Mouse (Mus musculus): ENCODE results near the gene Ccnc. TPM values are rescaled to one million over a fixed set of nuclear protein-coding genes. Genes with fewer than 3 reads are reported as not detected.

The Ccnc gene
- polyA plus RNA-seq, 1 experiment: 8.5 TPM

- TF ChIP-seq MYOD1 (IDR thresholded peaks at IDR 0.05; ENCODE audit: control insufficient read depth in 1 of 3, insufficient read length in 2 of 3, low read depth in 2 of 3): no peak
- no peaks in the 10 kb centered on the region for H3K79me2 ChIP-seq (ENCODE audit: control insufficient read depth, insufficient read depth)
- peaks cover 4% of the 10 kb centered on the region for H3K36me3 ChIP-seq (ENCODE audit: control insufficient read depth, insufficient read depth)
- no peak overlapping the region for H3K4me3 ChIP-seq
- no peak overlapping the region for H3ac ChIP-seq (ENCODE audit: control insufficient read depth, insufficient read length)
- H3K27me3 ChIP-seq (ENCODE audit: control insufficient read depth, insufficient read depth, insufficient read length): no peaks in the 10 kb centered on the region
- H3K4me2 ChIP-seq (ENCODE audit: low read depth): no peak overlapping the region
Measured at GRCm38 (mm10) chr4:21761416-21762160, 34.1 kb downstream of the Ccnc start.

DNA sequence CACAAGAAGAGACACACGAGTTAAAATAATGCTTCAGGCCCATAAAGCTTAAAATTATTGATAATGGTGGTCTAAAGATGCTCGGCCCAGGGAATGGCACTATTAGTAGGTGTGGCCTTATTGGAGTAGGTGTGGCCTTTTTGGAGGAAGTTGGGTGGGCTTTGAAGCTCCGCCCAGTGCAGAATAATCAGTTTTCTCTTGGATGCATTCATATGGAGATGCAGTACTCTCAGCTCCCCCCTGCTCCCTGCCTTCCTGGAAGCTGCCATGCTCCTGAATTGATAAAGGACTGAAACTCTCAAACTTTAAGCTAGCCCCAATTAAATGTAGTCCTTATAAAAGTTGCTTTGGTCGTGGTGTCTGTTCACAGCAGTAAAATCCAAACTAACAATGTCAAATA, 36.3 kb downstream of the Ccnc start:
- H3ac ChIP-seq (ENCODE audit: control insufficient read depth, insufficient read length): no peak overlapping the region
- no peak overlapping the region for H3K4me3 ChIP-seq
- no peak for TF ChIP-seq SRF (IDR thresholded peaks at IDR 0.05; ENCODE audit: control insufficient read depth, insufficient read length, low read depth)
- TF ChIP-seq MAX (IDR thresholded peaks at IDR 0.05; ENCODE audit: low read depth): no peak
- TF ChIP-seq MYOD1 (IDR thresholded peaks at IDR 0.05; ENCODE audit: control insufficient read depth in 1 of 3, insufficient read length in 2 of 3, low read depth in 2 of 3): no peak
- TF ChIP-seq E2F4 (IDR thresholded peaks at IDR 0.05; ENCODE audit: insufficient read depth): no peak
- no peak for TF ChIP-seq TCF3 (IDR thresholded peaks at IDR 0.05; ENCODE audit: insufficient read length, low read depth)
- no peaks in the 10 kb centered on the region for H3K27me3 ChIP-seq (ENCODE audit: control insufficient read depth, insufficient read depth, insufficient read length)
- H3K4me2 ChIP-seq (ENCODE audit: low read depth): no peak overlapping the region
- H3K36me3 ChIP-seq (ENCODE audit: control insufficient read depth, insufficient read depth): peaks cover 4% of the 10 kb centered on the region
- no peaks in the 10 kb centered on the region for H3K79me2 ChIP-seq (ENCODE audit: control insufficient read depth, insufficient read depth)

- Histone ChIP-seq H3K27me3 (ENCODE audit: control insufficient read depth, insufficient read depth, insufficient read length) (no peaks in the 10 kb centered on the region), H3K4me2 (ENCODE audit: low read depth) (peak overlapping the region; percentile 78), H3ac (ENCODE audit: control insufficient read depth, insufficient read length) (no peak overlapping the region), H3K79me2 (ENCODE audit: control insufficient read depth, insufficient read depth) (no peaks in the 10 kb centered on the region), H3K4me3 (peak overlapping the region; percentile 57), H3K36me3 (ENCODE audit: control insufficient read depth, insufficient read depth) (no peaks in the 10 kb centered on the region)
- TF ChIP-seq POLR2AphosphoS2 (IDR thresholded peaks at IDR 0.05; ENCODE audit: insufficient read length, low read depth): no peak
- TF ChIP-seq SRF (IDR thresholded peaks at IDR 0.05; ENCODE audit: control insufficient read depth, insufficient read length, low read depth): no peak
- TF ChIP-seq REST (IDR thresholded peaks at IDR 0.05; ENCODE audit: insufficient read depth, insufficient read length): no peak
- TF ChIP-seq POLR2A (IDR thresholded peaks at IDR 0.05; ENCODE audit: insufficient read length, low read depth): no peak
- TF ChIP-seq E2F4 (IDR thresholded peaks at IDR 0.05; ENCODE audit: insufficient read depth): no peak
- TF ChIP-seq TCF12 (IDR thresholded peaks at IDR 0.05; ENCODE audit: insufficient read depth, poor library complexity, severe bottlenecking): no peak
- no peak for TF ChIP-seq USF1 (IDR thresholded peaks at IDR 0.05; ENCODE audit: low read depth)
- TF ChIP-seq MAX (IDR thresholded peaks at IDR 0.05; ENCODE audit: low read depth): no peak
- no peak for TF ChIP-seq MYOG (IDR thresholded peaks at IDR 0.05; ENCODE audit: control insufficient read depth in 1 of 3, insufficient read depth in 1 of 3, insufficient read length in 2 of 3, low read depth in 2 of 3)
- no peak for TF ChIP-seq MYOD1 (IDR thresholded peaks at IDR 0.05; ENCODE audit: control insufficient read depth in 1 of 3, insufficient read length in 2 of 3, low read depth in 2 of 3)
- no peak for TF ChIP-seq CEBPB (IDR thresholded peaks at IDR 0.05; ENCODE audit: insufficient read depth, poor library complexity, severe bottlenecking)
- no peak for TF ChIP-seq TCF3 (IDR thresholded peaks at IDR 0.05; ENCODE audit: insufficient read length, low read depth)
Measured at GRCm38 (mm10) chr4:21766171-21766862, 38.8 kb downstream of the Ccnc start.

DNA sequence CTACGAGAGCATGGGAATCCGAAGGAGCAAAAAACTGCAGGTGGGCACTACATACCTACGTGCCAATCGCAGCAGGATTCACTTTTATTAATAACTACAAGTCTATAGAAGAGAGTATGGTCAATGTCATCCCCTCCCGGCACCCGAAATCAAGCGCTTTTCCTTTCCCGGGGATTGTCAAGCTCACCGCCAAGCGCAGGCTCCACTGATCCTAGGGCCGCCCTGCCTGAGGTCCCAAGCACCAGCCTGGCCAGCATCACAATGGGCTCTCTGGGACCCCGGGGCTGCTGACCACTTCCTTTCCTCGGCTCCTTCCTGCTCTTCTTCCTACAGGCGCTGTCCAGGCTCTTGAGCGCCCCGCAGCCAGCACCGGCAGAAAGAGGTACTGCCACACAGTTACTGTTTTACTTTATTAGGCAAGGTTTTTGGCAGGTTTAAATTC, 39.4 kb downstream of the Ccnc start, which contains the start of the genes Usp45 and Tstd3:
Usp45 (plus strand) TSS at position 294 of the 442 bp plus-strand sequence.
Tstd3 (minus strand) TSS at position 350 of the 442 bp plus-strand sequence.
- Histone ChIP-seq H3K4me3 (peak within 1 kb of the TSS; percentile 57), H3K36me3 (ENCODE audit: control insufficient read depth, insufficient read depth) (no peaks in the 10 kb centered on the region), H3K79me2 (ENCODE audit: control insufficient read depth, insufficient read depth) (no peaks in the 10 kb centered on the region), H3ac (ENCODE audit: control insufficient read depth, insufficient read length) (no peak within 1 kb of the TSS), H3K4me2 (ENCODE audit: low read depth) (peak within 1 kb of the TSS; percentile 78), H3K27me3 (ENCODE audit: control insufficient read depth, insufficient read depth, insufficient read length) (no peaks in the 10 kb centered on the region)
- TF ChIP-seq POLR2AphosphoS2 (IDR thresholded peaks at IDR 0.05; ENCODE audit: insufficient read length, low read depth) (peak; percentile 18), TCF3 (IDR thresholded peaks at IDR 0.05; ENCODE audit: insufficient read length, low read depth) (no peak), TCF12 (IDR thresholded peaks at IDR 0.05; ENCODE audit: insufficient read depth, poor library complexity, severe bottlenecking) (no peak), POLR2A (IDR thresholded peaks at IDR 0.05; ENCODE audit: insufficient read length, low read depth) (peak; percentile 43), USF1 (IDR thresholded peaks at IDR 0.05; ENCODE audit: low read depth) (no peak), E2F4 (IDR thresholded peaks at IDR 0.05; ENCODE audit: insufficient read depth) (no peak), CEBPB (IDR thresholded peaks at IDR 0.05; ENCODE audit: insufficient read depth, poor library complexity, severe bottlenecking) (no peak), SRF (IDR thresholded peaks at IDR 0.05; ENCODE audit: control insufficient read depth, insufficient read length, low read depth) (peak; percentile 17)

DNA sequence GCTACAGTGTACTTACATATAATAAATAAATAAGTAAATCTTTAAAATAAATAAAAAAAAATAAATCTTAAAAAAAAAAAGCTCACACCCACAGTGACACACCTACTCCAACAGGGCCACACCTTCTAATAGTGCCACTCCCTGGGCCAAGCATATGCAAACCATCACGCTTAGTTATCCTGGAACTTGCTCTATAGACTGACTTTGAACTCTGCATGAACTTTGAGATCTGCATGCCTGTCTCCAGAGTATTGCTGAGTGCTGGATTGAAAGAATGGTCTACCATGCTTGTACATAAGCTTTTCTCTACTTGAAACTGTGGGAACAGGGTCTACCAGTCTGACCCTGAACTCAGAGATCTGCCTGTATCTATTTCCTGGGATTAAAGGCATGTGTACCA, 43.6 kb downstream of the Ccnc start:
- no peak overlapping the region for H3ac ChIP-seq (ENCODE audit: control insufficient read depth, insufficient read length)
- H3K4me2 ChIP-seq (ENCODE audit: low read depth): no peak overlapping the region
- H3K79me2 ChIP-seq (ENCODE audit: control insufficient read depth, insufficient read depth): no peaks in the 10 kb centered on the region
- no peaks in the 10 kb centered on the region for H3K36me3 ChIP-seq (ENCODE audit: control insufficient read depth, insufficient read depth)
- H3K27me3 ChIP-seq (ENCODE audit: control insufficient read depth, insufficient read depth, insufficient read length): no peaks in the 10 kb centered on the region
- no peak overlapping the region for H3K4me3 ChIP-seq
- TF ChIP-seq USF1 (IDR thresholded peaks at IDR 0.05; ENCODE audit: low read depth) (no peak), SRF (IDR thresholded peaks at IDR 0.05; ENCODE audit: control insufficient read depth, insufficient read length, low read depth) (no peak), E2F4 (IDR thresholded peaks at IDR 0.05; ENCODE audit: insufficient read depth) (no peak), MAX (IDR thresholded peaks at IDR 0.05; ENCODE audit: low read depth) (no peak)
